Mouse (Mus musculus) forebrain, embryonic 16.5 days (tissue): Measurements from ENCODE around the gene Scfd2. TPM values are rescaled to one million over a fixed set of nuclear protein-coding genes. Genes with fewer than 3 reads are reported as not detected.

Source experiments
- ATAC-seq: fragments of 200-750 bp; cut with Nextera tagmentation; 2 replicates; pipeline ENCODE4 v1.8.0; 2017; ENCODE audit warnings: mild to moderate bottlenecking, moderate library complexity
- H3K27ac ChIP-seq: fragments of 300-500 bp; sonication (generic); 2 replicates; pipeline ENCODE4 v1.5.1; 2014; ENCODE audit warnings: low read length, control low read depth
- H3K27me3 ChIP-seq: fragments of 300-500 bp; sonication (generic); replicated peaks from 2 replicates; pipeline ENCODE4 v1.6.1; 2014; ENCODE audit warnings: low read length; ENCODE audit not compliant: control insufficient read depth, insufficient read depth
- H3K36me3 ChIP-seq: fragments of 300-500 bp; sonication (generic); 2 replicates; pipeline ENCODE4 v1.6.1; 2014; ENCODE audit not compliant: control insufficient read depth, insufficient read depth
- H3K4me1 ChIP-seq: fragments of 300-500 bp; sonication (generic); replicated peaks from 2 replicates; pipeline ENCODE4 v1.6.1; 2014; ENCODE audit warnings: low read length; ENCODE audit not compliant: control insufficient read depth, insufficient read depth
- H3K4me2 ChIP-seq: fragments of 300-500 bp; sonication (generic); 2 replicates; pipeline ENCODE4 v1.6.1; 2014; ENCODE audit warnings: mild to moderate bottlenecking, low read length, control low read depth
- H3K4me3 ChIP-seq: fragments of 300-500 bp; sonication (generic); replicated peaks from 2 replicates; pipeline ENCODE4 v1.5.1; 2014; ENCODE audit warnings: mild to moderate bottlenecking, low read length, control low read depth
- H3K9ac ChIP-seq: fragments of 300-500 bp; sonication (generic); replicated peaks from 2 replicates; pipeline ENCODE4 v1.6.1; 2014; ENCODE audit warnings: low read depth, low read length, control low read depth
- H3K9me3 ChIP-seq: fragments of 300-500 bp; sonication (generic); 2 replicates; pipeline ENCODE4 v1.6.1; 2016; ENCODE audit warnings: low read length; ENCODE audit not compliant: control insufficient read depth
- WGBS: fragments of 180-500 bp; shearing (Covaris S2); extraction: QIAGEN DNeasy Blood & Tissue Kit; methylation state at CpG from one replicate; pipeline ENCODE4 v1.1.7; 2014; 5-methylcytosine and 5-hydroxymethylcytosine counted together
- polyA plus RNA-seq: library from polyadenylated mRNA; unstranded; fragments of >200 nt; fragmentation: Nextera tagmentation; extraction: Ambion mirVana; gene quantifications from 2 replicates; pipeline ENCODE4 v1.2.1, GENCODE M21; 2015

Scfd2 gene
- polyA plus RNA-seq, 1 experiment from 2014 or later: 28.4 TPM

- Histone ChIP-seq H3K36me3 (no peaks in the 10 kb centered on the region), H3K9me3 (no peaks in the 10 kb centered on the region), H3K9ac (no peak overlapping the region), H3K27ac (no peak overlapping the region), H3K4me3 (no peak overlapping the region), H3K4me1 (no peaks in the 10 kb centered on the region; the same call in 1 of the 2 replicates), H3K27me3 (no peaks in the 10 kb centered on the region), H3K4me2 (no peak overlapping the region)
- WGBS: 67% methylated on average over 13 of the region's 13 CpGs
- ATAC-seq: no peak
Measured at GRCm38 (mm10) chr5:74240926-74241680, 290.5 kb downstream of the Scfd2 start.

GRCm38 (mm10) chr5:74240298-74240697, 291.3 kb downstream of the Scfd2 start:
- H3K4me3 ChIP-seq: no peak overlapping the region
- no peaks in the 10 kb centered on the region for H3K4me1 ChIP-seq
- no peak overlapping the region for H3K27ac ChIP-seq
- no peak overlapping the region for H3K9ac ChIP-seq
- WGBS: 85% methylated on average over 8 of the region's 8 CpGs
- no peaks in the 10 kb centered on the region for H3K9me3 ChIP-seq
- no peaks in the 10 kb centered on the region for H3K36me3 ChIP-seq
- ATAC-seq: no peak
- H3K27me3 ChIP-seq: no peaks in the 10 kb centered on the region
- H3K4me2 ChIP-seq: no peak overlapping the region

- no peak overlapping the region for H3K4me3 ChIP-seq
- H3K4me2 ChIP-seq: no peak overlapping the region
- no peak for ATAC-seq
- H3K4me1 ChIP-seq: no peaks in the 10 kb centered on the region
- no peak overlapping the region for H3K9ac ChIP-seq
- no peaks in the 10 kb centered on the region for H3K9me3 ChIP-seq
- 91% methylated on average over 1 of the region's 1 CpGs for WGBS
- H3K36me3 ChIP-seq: no peaks in the 10 kb centered on the region
- H3K27me3 ChIP-seq: no peaks in the 10 kb centered on the region
- H3K27ac ChIP-seq: no peak overlapping the region
Measured at GRCm38 (mm10) chr5:74239369-74239768, 292.2 kb downstream of the Scfd2 start.

GRCm38 (mm10) chr5:74233808-74234207, 297.8 kb downstream of the Scfd2 start:
- H3K36me3 ChIP-seq: no peaks in the 10 kb centered on the region
- no peaks in the 10 kb centered on the region for H3K9me3 ChIP-seq
- 92% methylated on average over 7 of the region's 7 CpGs for WGBS
- no peak overlapping the region for H3K9ac ChIP-seq
- no peak overlapping the region for H3K4me2 ChIP-seq
- H3K27ac ChIP-seq: no peak overlapping the region
- H3K4me1 ChIP-seq: peaks cover 7% of the 10 kb centered on the region; the same call in 1 of the 2 replicates
- H3K27me3 ChIP-seq: no peaks in the 10 kb centered on the region
- H3K4me3 ChIP-seq: no peak overlapping the region
- ATAC-seq: no peak

- no peak overlapping the region for H3K27ac ChIP-seq
- H3K4me3 ChIP-seq: no peak overlapping the region
- no peaks in the 10 kb centered on the region for H3K27me3 ChIP-seq
- 58% methylated on average over 2 of the region's 2 CpGs for WGBS
- no peaks in the 10 kb centered on the region for H3K9me3 ChIP-seq
- no peak for ATAC-seq
- no peak overlapping the region for H3K9ac ChIP-seq
- H3K36me3 ChIP-seq: no peaks in the 10 kb centered on the region
- H3K4me1 ChIP-seq: peaks cover 7% of the 10 kb centered on the region; the same call in 1 of the 2 replicates
- no peak overlapping the region for H3K4me2 ChIP-seq
Measured at GRCm38 (mm10) chr5:74230525-74230924, 301.0 kb downstream of the Scfd2 start.

- WGBS: 60% methylated on average over 11 of the region's 11 CpGs
- Histone ChIP-seq H3K27ac (no peak overlapping the region), H3K4me2 (no peak overlapping the region), H3K4me3 (no peak overlapping the region), H3K4me1 (peaks cover 7% of the 10 kb centered on the region; the same call in 1 of the 2 replicates), H3K9ac (no peak overlapping the region), H3K27me3 (no peaks in the 10 kb centered on the region), H3K9me3 (no peaks in the 10 kb centered on the region), H3K36me3 (no peaks in the 10 kb centered on the region)
- no peak for ATAC-seq
Measured at GRCm38 (mm10) chr5:74229775-74230413, 301.7 kb downstream of the Scfd2 start.

- Histone ChIP-seq H3K4me3 (no peak overlapping the region), H3K27ac (no peak overlapping the region), H3K4me2 (no peak overlapping the region), H3K36me3 (no peaks in the 10 kb centered on the region), H3K9me3 (no peaks in the 10 kb centered on the region), H3K27me3 (no peaks in the 10 kb centered on the region), H3K4me1 (peaks cover 7% of the 10 kb centered on the region; the same call in 1 of the 2 replicates), H3K9ac (no peak overlapping the region)
- 29% methylated on average over 1 of the region's 1 CpGs for WGBS
- peak; percentile 80 for ATAC-seq
Measured at GRCm38 (mm10) chr5:74228938-74229337, 302.6 kb downstream of the Scfd2 start.

- 84% methylated on average over 6 of the region's 6 CpGs for WGBS
- H3K9ac ChIP-seq: no peak overlapping the region
- no peak for ATAC-seq
Measured at GRCm38 (mm10) chr5:74227352-74227751, 304.2 kb downstream of the Scfd2 start.

GRCm38 (mm10) chr5:74226183-74226582, 305.4 kb downstream of the Scfd2 start:
- no peaks in the 10 kb centered on the region for H3K36me3 ChIP-seq
- no peaks in the 10 kb centered on the region for H3K9me3 ChIP-seq
- no peak for ATAC-seq
- no peak overlapping the region for H3K9ac ChIP-seq
- H3K4me1 ChIP-seq: peaks cover 7% of the 10 kb centered on the region; the same call in 1 of the 2 replicates
- H3K4me3 ChIP-seq: no peak overlapping the region
- WGBS: 93% methylated on average over 5 of the region's 5 CpGs
- no peak overlapping the region for H3K27ac ChIP-seq
- H3K4me2 ChIP-seq: no peak overlapping the region
- H3K27me3 ChIP-seq: no peaks in the 10 kb centered on the region

More at GRCm38 (mm10) chr5:74227352-74227751, 304.2 kb downstream of the Scfd2 start:
- H3K27ac ChIP-seq: no peak overlapping the region
- H3K4me3 ChIP-seq: no peak overlapping the region
- H3K9me3 ChIP-seq: no peaks in the 10 kb centered on the region
- H3K36me3 ChIP-seq: no peaks in the 10 kb centered on the region
- peaks cover 7% of the 10 kb centered on the region; the same call in 1 of the 2 replicates for H3K4me1 ChIP-seq
- no peak overlapping the region for H3K4me2 ChIP-seq
- H3K27me3 ChIP-seq: no peaks in the 10 kb centered on the region
